Mouse (Mus musculus): ENCODE results near the gene Crlf1. TPM values are rescaled to one million over a fixed set of nuclear protein-coding genes. Genes with fewer than 3 reads are reported as not detected.

Gene Crlf1
- polyA plus RNA-seq, 2 experiments from 2014 or later = not detected

DNA sequence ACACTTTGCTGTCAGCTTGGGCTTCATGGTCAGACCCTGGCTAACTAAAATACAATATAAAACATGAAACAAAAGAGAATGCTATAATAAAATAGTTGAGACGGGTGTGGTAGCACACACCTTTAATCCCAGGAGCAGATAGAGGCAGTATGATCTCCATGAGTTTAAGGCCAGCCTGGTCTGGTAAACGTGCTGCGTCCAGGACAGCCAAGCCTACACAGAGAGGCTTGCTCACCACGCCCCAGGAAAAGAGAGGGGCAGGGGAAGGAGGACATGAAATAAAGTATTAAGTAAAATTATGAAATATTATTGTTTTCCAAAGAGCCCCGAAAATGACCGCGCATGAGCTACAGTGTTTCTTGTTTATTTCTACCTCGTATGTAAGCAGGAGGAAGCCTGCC, 34.2 kb downstream of the Crlf1 start:
- no peak for ATAC-seq

DNA sequence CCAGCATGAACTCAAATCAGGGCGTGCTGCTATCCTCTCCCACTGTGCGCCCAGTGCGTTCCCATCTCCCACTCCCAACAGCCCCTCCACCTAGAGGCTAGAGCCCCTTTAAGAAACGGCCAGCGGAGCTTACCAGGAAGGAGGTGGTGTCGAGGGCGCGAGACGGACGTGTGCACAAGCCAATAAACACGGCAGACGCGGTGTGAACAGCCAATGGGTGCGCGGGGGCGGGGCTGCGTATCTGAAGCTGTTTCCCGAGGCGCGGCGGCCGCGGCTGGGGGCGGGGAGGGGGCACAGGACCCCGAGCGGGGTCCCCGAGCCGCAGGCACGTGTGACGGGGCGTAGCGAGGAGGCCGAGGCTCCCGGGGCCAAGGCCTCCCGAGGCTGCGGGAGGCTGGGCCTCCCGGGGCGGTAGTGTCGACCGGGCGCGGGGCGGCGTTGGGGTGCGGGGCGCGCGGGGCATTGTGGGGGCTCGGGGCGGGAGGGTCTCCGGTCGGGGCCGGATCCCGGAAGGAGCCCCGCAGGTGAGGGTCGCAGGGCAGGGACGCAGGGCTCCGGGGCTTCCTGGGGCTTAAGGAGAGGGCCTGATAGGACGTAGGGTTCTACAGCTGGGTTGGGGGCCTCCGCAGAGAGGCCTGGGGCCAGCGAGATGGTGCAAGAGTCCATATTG, 34.7 kb downstream of the Crlf1 start, which contains the start of the genes Fkbp8 and Kxd1:
Gene Fkbp8 (plus strand): TSS at position 213 of the 670 bp plus-strand sequence.
Gene Kxd1 (minus strand): TSS at position 445 of the 670 bp plus-strand sequence.
- peak; percentile 86 for ATAC-seq

DNA sequence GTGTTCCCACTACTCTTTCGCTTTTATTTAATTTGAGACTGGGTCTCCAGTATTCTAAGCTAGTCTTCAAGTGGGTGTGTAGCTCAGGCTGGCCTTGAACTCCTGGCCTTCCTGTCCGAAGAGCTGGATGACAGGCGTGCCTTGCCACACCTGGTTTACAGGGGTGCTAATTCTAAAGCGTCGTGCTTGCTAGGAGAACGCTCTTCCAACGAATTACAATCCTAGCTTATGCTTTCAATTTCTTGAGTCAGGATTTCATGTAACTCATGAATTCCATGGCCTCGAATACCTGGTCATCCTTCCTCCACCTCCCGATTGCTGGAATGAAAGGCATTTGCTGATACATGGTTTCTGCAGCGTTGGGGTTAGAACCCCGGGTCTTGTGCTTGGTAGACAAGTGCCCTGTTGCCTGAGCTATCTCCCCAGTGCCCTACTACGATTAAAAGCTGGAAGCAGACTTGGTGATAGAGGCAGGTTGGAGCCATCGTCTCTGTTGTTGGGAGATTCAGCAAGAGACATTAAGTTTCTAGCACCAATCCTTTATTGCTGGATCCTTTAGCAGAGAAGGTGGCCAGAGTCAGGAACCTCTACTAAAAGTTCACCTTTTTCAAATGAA, 35.3 kb downstream of the Crlf1 start:
- no peak for ATAC-seq

DNA sequence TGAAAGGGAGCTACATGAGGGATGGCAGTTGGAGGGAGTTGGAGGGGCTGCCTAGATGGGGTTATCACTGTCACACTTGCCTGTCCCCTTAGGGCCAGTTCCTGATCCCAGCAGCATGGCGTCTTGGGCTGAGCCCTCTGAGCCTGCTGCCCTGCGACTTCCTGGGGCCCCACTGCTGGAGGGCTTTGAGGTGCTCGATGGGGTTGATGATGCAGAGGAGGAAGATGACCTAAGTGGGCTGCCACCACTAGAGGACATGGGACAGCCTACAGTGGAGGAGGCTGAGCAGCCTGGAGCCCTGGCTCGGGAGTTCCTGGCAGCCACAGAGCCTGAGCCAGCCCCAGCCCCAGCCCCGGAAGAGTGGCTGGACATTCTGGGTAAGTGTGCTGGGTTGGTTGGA, 36.3 kb downstream of the Crlf1 start:
- ATAC-seq = no peak

DNA sequence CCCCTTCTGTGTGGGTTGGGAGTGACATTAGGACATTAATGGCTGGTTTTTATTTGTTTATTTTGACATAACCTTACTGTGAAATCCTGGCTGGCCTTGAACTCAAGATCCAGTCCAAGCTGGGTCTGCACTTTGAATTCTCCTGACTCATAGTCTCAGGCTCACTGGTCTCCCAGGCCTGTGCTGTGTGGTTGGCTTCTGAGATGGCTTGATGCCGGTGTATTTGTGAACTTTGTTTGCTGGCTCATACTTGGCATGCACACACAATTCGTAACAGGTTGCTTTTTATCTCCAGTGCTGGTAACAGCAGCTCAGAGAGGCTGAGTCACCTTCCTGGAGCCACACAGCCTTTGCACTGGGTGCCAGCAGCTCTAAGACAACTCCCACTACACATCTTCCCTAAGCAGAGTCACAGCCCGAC, 36.8 kb downstream of the Crlf1 start:
- no peak for ATAC-seq

DNA sequence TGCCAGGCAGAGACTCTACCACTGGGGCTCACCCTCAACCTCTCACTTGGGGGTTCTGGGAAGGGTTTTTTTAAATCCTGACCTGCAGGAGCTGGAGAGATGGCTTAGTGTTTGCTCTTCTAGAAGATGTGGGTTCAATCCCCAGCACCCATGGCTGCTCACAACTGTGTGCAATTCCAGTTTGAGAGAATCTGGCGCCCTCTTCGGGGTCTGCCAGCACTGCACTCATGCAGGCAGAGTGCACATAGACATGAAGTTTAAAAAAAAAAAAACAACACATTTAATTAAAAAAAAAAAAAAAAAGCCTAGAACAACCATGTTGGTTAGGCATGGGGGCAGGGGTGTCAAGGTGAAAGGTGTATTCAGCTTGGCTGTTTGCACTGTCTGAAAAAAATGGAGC, 37.4 kb downstream of the Crlf1 start:
- ATAC-seq = no peak

DNA sequence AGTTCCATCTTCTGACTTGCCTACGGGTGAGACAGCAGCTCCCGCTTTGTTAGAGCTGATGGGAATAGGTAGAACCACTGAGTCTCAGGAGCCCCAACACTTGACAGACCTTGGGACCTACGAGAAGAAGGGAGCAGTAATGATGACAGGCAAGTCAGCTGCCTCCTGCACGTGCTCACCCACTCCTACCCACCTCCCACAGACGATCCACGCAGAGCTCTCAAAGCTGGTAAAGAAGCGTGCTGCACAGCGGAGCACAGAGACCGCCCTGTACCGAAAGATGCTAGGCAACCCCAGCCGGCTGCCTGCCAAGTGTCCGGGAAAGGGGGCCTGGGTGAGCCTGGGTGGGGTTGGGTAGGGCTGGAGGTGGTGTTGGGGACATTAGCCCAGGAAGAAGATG, 41.3 kb downstream of the Crlf1 start:
- ATAC-seq = no peak

DNA sequence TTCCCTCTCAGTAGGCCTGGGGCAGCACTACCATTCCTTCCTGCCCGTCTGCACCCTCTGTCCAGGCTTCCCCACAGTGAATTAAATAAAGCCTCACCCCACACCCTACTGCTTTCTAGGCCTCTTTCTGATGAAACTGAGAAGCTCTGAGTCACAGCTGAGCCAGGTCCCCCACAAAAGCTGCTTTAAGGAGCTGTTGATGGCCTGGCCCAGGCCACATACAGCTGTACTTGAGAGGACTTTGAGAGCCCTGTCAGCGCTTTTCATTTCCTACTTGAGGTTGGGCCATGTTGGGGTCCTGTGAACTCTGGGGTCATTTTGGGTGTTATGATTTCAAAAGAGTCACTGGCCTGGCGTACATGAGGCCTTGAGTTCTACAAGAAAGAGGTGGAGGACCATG, 42.3 kb downstream of the Crlf1 start:
- ATAC-seq = no peak

DNA sequence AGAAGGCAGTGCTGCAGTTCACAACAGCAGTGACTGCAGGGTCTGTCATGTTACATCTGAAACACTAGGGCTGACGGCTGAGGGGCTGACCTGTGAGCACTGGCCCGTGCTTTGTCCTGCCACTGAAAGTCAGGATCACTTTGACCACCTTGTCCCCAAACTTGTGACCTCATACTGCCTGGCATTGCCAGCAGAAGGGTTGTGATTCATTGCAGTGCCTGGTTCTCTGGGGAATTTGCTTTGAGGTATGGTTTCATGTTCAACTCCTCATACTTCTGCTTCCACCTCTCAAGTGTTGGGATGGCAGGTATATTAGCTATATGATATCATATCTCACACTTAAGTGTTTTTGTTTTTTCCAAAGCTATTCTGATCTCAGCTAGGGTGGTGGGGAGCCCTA, 42.7 kb downstream of the Crlf1 start:
- ATAC-seq = no peak

DNA sequence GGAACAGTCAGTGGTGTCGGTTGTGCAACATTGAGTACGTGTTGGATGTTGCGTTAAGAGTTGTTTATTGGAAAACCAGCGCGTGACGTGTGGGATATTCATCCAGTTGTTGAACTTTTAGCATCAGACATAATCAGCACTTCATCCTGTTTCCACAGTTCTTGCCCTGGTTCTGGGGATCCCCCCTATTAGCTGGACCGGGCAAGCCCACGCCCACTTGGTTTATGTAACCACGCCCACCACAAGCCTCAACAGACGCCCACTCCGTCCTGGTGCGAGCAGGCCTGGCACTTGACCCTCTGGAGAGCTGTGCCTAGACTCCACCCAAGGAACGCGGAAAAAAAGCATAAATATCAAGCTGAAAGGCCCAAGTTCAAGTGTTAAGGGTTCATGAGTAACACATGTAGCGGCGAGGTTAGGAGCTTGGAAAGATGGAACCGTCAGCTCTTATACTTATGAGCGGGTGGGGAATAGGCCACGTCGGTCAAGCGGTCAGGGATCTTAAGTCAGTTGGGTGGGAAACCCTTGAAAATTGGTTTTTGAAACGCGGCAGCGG, 45.1 kb downstream of the Crlf1 start:
- ATAC-seq = no peak

DNA sequence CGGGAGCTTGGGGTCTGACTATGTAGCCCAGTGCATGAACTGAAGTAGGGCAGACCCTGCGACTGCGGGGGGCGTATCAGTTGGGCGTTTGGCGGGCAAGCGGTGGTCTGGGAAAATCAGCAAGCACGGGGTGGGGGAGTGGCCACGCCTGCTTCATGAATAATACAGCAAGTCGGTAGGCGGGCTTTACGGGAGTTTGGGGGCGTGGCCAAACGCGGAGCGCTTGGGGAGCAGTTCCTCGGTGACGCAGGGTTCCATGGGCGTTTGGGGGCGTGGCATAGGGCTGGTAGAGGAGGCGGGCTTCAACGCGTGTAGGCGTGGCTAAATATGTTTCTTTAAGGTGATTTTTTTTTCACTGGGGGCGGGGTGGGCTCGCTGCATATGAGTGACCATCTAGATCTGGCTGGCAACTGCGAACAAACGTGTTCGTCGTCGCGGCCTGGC, 45.7 kb downstream of the Crlf1 start:
- peak; percentile 56 for ATAC-seq

DNA sequence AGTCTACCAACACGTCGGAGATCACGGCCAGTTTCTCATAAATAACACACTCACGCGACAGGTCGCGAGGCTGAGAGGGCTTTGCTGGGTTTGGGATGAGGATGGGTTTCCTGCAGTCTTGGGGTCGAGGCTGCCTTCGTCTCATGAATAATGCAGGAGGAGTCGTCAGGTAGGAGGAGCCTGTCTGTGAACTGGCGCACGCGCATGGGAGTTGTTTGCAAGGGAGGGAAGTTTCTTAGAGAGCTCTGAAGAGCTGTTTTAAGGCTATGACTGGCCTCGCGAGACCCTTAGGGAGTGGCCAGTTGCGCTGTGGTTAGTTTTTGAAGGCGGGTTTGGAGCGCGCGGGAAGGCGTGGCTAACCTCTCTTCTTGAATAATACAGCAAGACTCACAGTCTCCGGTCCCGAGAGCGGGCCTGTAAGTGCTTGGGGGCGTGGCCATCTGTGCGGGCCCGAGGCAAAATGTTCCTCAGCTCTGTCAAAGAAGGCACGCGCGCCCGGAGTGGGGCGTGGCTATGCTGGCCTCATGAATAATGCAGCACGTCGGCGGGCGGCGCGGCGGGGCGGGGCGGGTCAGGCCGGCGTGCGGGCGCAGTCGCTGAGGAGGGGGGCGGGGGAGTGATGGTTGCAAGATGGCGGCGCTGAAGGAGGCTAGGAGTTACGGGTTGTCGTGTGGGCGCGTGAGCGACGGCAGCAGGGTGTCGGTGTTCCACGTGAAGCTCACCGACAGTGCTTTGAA, 46.3 kb downstream of the Crlf1 start, which contains the start of gene Ell:
Gene Ell (plus strand): TSS at position 381 of the 737 bp plus-strand sequence.
- peak; percentile 82 for ATAC-seq

DNA sequence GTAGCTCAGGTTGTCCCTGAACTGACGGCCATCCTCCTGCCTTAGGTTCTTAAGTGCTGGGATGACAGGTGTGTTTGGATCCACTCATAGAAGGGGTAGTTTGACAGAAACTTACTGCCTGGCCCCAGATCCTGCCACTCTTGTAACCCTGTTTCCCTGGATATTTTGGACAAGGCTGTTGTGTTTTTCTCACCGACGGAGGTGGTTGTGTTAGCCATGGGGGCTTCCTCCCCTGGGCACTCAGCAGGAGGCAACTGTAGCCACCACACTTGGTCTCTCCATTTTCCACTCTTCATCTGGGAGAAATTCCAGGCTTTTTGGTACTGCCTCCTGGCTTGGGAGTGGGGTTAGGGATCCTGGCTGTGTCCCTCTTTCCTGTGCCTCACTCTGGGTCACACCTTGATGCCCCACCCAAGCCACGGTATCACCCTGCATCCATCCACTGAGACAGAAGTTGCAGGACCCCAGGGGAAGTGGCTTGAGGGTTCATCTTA, 47.1 kb downstream of the Crlf1 start:
- no peak for ATAC-seq

DNA sequence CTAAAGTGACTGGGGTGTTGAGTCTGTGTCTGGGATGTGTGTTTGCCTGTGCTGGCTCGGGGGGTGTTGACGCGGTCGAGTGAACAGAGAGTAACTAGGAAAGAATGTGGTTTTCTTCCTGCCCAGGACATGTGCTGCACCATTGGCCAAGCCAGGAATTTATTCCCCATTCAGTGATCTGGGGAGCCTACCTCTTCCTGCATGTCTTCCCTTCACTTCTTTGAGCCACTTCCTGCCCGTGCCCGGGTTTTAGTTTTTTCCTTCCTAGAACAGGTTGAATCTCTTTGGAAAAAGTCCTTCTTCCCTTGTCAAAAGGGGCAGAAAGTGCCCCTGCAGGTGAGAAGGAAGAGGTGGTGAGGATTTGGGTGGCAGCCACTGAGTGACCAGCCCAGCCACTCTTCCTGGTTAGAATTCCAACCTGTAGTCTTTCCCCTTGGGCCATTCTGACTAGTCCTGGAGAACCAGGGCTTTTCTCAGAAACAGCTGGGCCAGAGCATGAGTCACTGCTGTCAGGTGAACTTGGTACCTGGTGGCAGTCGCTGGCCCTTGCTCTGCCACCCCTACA, 47.6 kb downstream of the Crlf1 start:
- ATAC-seq = no peak

DNA sequence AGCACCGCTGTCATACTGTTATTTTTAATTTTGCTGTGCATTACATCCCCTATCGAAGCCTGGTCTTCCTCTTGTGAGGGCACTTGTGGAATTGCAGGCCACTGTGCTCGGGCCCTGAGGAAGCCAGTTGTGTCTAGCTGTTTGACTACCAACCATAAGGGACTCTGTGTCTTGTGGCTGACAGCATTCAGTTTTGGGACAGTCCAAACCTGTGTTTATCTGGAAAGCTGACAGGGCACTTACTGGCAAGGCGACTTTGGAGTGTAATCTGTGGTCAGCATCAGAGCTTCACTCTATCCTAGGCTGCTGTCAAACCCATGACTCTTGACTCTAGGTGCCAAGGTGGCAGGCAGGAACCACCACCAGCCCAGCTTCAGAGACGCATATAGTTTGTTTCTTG, 48.1 kb downstream of the Crlf1 start:
- ATAC-seq = no peak

DNA sequence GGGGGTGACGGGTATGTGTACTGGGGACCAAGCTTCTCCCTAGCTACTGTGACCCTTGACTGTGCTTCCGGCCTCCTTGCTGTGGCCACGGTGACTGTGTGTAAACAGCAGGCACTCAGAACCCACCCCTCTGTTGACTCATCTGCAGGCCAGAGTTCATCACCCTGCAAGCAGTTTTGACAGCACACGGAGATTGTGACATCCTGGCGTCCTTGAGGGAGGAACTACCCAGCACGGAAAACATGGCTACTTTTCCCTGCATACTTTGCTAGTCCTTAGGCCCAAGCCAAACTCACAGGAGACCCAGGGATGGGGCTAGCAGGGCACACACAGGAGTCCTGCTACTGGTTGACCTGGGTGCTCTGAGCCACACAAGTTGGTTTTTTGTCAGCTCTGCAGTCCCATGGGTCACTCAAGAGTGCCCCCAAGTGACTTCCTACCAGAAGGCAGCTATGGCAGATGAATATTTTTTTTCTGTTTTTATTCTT, 51.3 kb downstream of the Crlf1 start:
- ATAC-seq = no peak

DNA sequence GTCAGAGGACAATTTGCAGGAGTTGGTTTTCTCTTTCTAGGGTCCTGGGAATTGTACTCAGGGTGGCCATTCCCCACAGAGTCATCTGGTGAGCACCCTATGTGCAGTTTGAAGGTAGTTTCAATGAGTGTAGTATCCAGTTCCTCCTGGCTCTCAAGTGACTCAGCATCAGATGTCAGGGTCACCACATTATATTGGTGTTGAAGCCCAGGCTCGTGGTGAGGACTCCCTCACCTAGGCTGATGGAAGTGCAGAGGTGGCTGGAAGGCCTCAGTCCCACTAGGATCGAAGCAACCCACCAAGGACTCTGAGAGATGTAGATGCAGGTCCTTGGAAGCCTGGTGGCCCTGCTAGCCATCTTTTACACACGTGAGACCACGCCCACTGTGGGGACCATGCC, 53.5 kb downstream of the Crlf1 start:
- ATAC-seq = no peak

DNA sequence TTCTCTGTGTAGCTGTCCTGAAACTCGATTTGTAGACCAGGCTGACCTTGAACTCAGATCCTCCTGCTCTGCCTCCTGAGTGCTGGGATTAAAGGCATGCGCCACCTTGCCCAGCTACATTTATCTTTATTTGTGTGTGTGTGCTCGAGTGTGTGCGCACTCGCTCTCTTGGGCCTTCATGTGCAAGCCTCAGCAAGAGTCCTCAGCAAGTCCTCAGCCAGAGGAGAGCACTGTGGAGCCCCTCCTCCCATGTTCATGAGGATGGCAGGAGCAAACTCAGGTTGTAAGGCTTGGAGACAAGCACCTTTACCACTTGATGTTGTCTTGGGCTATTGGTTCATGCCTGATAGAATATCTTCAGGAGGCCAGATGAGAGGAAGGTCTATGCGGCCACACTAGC, 54.8 kb downstream of the Crlf1 start:
- no peak for ATAC-seq

DNA sequence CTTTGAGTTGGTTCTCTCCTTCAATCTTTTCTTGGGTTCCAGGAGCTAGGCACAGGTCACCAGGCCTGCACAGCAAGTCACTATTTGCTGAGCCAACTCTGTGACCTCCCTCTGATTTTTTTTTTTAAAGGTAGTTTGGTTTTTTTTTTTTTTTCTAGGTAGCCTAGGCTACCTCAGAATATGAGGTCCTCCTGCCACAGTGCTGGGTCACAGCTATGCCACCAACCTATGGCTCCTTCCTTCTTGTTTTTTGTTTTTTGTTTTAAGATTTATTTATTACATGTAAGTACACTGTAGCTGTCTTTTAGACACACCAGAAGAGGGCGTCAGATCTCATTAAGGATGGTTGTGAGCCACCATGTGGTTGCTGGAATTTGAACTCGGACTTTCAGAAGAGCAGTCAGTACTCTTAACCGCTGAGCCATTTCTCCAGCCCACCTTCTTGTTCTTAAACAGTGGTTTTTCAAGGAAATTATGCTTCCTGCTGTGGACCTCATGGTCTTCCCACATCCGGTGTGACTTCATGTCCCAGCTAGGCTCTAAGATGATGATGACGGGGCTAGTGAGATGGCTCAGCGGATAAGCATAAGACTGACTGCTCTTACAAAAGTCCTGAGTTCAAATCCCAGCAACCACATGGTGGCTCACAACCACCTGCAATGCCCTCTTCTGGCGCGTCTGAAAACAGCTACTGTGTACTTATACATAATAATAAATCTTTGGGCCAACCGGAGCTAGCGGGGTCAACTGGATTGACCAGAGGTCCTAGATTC, 56.6 kb downstream of the Crlf1 start:
- peak; percentile 83 for ATAC-seq

DNA sequence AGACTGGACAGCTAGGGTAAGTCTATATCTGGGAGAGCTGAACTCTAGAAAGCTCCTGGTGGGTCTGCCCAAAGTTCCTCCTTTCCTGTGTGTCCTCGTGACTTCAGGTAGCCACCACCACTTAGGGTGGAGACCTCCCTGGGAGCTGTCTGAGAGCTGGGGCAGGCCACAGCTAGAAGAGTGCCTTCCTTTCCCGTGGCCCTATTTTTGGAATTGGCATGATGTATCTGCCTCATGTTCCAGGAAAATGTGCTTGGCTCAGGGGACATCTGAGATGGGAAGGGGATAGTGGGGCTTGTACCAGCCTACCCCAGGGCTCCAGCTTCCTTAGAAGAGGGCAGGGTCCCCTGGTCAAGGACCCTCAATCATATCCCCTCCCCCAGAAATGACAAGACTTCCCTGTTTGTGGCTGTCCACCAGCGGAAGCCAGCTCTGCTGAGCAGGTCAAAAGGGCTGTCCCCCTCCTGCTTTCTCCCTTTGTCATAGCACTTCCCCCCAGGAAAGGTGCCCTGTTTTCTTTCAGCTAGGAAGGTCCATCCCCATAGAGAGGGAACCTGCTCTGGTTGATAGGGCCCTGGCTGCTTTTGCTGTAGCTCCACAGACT, 58.7 kb downstream of the Crlf1 start:
- no peak for ATAC-seq

DNA sequence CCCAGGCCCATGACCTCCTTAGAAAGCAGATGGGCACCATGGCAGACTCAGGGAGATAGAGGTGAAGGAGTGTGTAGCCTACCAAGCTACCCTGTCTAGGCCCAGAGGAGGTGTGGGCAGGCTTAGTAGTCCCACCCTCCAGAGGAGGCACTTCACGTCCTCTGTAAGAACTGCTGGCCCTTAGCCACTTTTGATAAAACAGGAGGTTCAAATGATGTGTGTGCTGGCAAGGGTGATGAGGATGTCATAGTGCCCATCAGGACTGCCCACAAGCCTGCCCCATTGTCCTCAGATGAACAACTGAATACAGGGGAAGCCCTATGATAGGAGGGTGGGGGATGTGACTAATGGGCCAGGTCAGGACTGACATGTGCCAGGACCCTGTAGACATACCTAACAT, 59.9 kb downstream of the Crlf1 start:
- no peak for ATAC-seq
